Mouse (Mus musculus): ENCODE results near the gene Clcn6. TPM values are rescaled to one million over a fixed set of nuclear protein-coding genes. Genes with fewer than 3 reads are reported as not detected.

The Clcn6 gene
- total and polyA plus RNA-seq, 2 experiments from 2014 or later = 24.4 to 60.7 TPM

DNA sequence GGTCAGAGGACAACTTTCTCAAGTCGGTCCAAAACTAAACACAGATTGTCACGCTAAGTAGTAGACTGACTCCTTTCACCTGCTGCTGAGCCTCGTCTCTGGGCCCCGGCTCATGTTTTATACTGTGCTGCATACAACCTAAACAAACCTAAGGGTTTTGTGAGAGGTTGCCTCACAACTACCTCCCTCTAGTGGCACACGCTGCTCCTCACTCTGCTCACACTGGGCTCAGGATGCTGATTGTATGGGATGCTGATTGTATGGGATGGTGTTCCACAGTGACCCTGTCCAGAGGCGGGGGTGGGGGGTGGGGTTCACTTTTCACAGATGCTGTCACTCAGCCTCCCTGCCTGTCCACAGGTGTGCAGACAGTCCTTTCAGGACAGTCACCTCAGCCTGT lies 40.6 kb upstream of the Clcn6 start:
- no peak overlapping the region for H3K9ac ChIP-seq (replicated peaks; ENCODE audit: low read length)
- 66% methylated on average over 6 of the region's 6 CpGs for WGBS
- H3K27me3 ChIP-seq (ENCODE audit: insufficient read depth, low read length) = no peaks in the 10 kb centered on the region
- H3K4me2 ChIP-seq (ENCODE audit: low read depth, low read length) = no peak overlapping the region
- H3K36me3 ChIP-seq (ENCODE audit: insufficient read depth, low read length) = no peaks in the 10 kb centered on the region
- no peak for DNase-seq (ENCODE audit: low spot score)
- H3K9me3 ChIP-seq (ENCODE audit: low read length) = no peaks in the 10 kb centered on the region
- peak; percentile 55 for TF ChIP-seq CTCF (IDR thresholded peaks at IDR 0.05; ENCODE audit: low read depth)
- H3K4me1 ChIP-seq (ENCODE audit: insufficient read depth, low read length) = no peaks in the 10 kb centered on the region
- no peak overlapping the region for H3K27ac ChIP-seq
- no peak for ATAC-seq
- no peak overlapping the region for H3K4me3 ChIP-seq (ENCODE audit: low read length)

DNA sequence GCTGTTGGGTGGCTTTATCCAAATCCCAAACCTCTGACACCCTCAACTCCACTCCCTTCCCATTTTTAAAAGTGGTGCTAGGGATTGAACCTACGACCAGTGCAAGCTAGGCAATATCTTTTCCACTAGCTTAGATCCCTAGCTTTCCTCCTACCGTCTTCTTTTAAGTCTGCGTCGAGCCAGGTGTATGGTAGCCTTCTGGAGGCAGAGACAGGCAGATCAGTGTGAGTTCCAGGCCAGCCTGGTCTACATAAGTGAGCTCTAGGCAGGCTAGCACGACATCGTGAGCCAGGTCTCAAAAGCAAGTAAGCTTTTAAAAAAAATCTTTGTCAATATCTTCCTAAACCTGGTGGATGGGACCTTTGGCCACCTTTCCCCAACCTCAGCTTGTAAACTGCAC lies 37.3 kb upstream of the Clcn6 start:
- H3K27ac ChIP-seq = no peak overlapping the region
- no peak for DNase-seq (ENCODE audit: low spot score)
- TF ChIP-seq CTCF (IDR thresholded peaks at IDR 0.05; ENCODE audit: low read depth) = no peak
- no peaks in the 10 kb centered on the region for H3K4me1 ChIP-seq (ENCODE audit: insufficient read depth, low read length)
- H3K4me3 ChIP-seq (ENCODE audit: low read length) = no peak overlapping the region
- WGBS = 93% methylated on average over 6 of the region's 6 CpGs
- ATAC-seq = no peak
- no peaks in the 10 kb centered on the region for H3K9me3 ChIP-seq (ENCODE audit: low read length)
- H3K36me3 ChIP-seq (ENCODE audit: insufficient read depth, low read length) = no peaks in the 10 kb centered on the region
- H3K9ac ChIP-seq (replicated peaks; ENCODE audit: low read length) = 0 out of 2 replicates have a peak overlapping the region, but pooled peaks have one; percentile 9
- H3K27me3 ChIP-seq (ENCODE audit: insufficient read depth, low read length) = no peaks in the 10 kb centered on the region
- no peak overlapping the region for H3K4me2 ChIP-seq (ENCODE audit: low read depth, low read length)

DNA sequence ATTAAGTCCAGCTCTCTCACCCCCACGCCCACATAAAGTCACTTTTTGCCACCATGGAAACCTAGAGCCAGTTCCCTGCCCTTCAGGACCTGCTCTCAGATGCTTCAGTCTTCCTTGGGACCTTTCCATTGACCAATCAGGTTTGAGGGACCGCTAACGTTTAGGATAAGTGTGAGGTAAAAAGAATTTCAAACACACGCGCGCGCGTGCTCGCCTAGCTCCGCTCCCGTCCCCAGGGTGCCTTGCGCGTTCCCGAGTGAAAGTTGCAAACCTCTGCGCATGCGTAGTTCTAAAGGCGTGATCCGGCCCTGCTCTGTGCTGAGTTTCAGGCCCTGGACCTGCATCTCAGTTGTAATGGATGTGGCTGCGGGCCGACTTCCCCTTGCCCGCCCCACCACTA lies 36.6 kb upstream of the Clcn6 start:
- Histone ChIP-seq H3K4me3 (ENCODE audit: low read length) (peak overlapping the region; percentile 19), H3K4me1 (ENCODE audit: insufficient read depth, low read length) (no peaks in the 10 kb centered on the region), H3K27ac (no peak overlapping the region), H3K27me3 (ENCODE audit: insufficient read depth, low read length) (no peaks in the 10 kb centered on the region), H3K9ac (replicated peaks; ENCODE audit: low read length) (0 out of 2 replicates have a peak overlapping the region, but pooled peaks have one; percentile 9), H3K4me2 (ENCODE audit: low read depth, low read length) (peak overlapping the region; percentile 46), H3K36me3 (ENCODE audit: insufficient read depth, low read length) (no peaks in the 10 kb centered on the region), H3K9me3 (ENCODE audit: low read length) (no peaks in the 10 kb centered on the region)
- ATAC-seq (0 out of 2 replicates have a peak, but pooled peaks have one; percentile 31), DNase-seq (ENCODE audit: low spot score) (peak; percentile 83)
- 33% methylated on average over 21 of the region's 21 CpGs for WGBS
- no peak for TF ChIP-seq CTCF (IDR thresholded peaks at IDR 0.05; ENCODE audit: low read depth)

DNA sequence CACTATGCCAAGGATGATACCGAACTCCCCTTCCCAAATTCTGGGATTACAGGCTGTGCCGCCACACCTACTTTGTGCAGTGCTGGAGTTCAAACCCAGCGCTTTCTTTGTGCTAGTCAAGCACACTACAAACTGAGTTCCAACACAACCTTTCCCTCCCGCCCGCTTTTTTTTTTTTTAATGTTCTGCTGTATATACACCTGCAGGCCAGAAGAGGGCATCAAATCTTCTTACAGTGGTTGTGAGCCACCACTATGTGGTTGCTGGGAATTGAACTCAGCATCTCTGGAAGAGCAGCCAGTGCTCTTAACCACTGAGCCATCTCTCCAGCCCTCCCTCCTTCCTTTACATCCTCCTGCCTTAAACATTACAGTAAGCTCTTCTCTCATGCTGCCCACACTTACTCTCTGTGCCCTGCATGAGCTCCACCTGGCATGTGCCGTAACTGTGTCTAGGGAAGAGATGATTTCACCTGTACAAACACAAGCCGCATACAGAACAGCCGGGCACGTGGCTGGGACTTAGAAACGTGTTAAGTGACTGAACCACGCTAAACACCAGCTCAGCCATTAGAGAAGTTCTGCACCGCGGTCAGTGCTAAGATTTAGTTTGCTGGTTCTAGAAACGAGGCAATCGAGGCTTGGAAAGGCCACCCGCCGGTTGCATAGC lies 36.0 kb upstream of the Clcn6 start:
- peak; percentile 19; the same call in 1 of the 2 replicates for ATAC-seq
- Histone ChIP-seq H3K27me3 (ENCODE audit: insufficient read depth, low read length) (no peaks in the 10 kb centered on the region), H3K4me3 (ENCODE audit: low read length) (0 out of 2 replicates have a peak overlapping the region, but pooled peaks have one; percentile 19), H3K9ac (replicated peaks; ENCODE audit: low read length) (no peak overlapping the region), H3K4me1 (ENCODE audit: insufficient read depth, low read length) (no peaks in the 10 kb centered on the region), H3K9me3 (ENCODE audit: low read length) (no peaks in the 10 kb centered on the region), H3K4me2 (ENCODE audit: low read depth, low read length) (peak overlapping the region; percentile 46), H3K36me3 (ENCODE audit: insufficient read depth, low read length) (no peaks in the 10 kb centered on the region), H3K27ac (no peak overlapping the region)
- peak; percentile 62 for TF ChIP-seq CTCF (IDR thresholded peaks at IDR 0.05; ENCODE audit: low read depth)
- peak; percentile 57 for DNase-seq (ENCODE audit: low spot score)
- WGBS = 50% methylated on average over 17 of the region's 17 CpGs

DNA sequence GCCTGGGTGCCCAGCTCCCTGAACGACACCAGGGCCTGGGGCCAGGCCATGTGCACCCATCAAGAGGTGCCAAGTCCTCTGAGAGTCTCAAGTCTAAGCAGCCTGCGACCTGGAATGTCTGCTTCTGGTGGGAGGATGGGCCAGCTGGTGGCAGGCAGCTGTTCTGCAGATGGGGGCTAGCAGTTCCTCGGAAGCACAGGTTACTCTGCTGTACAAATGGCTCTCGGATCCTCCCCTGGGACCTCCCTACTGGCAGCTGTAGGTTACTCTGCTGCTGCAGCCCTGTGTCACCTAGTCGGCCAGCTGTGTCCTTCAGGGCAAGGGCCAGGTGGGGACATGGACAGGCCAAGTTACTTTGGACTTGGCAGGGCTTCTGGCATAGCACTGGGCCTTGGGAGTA lies 32.9 kb upstream of the Clcn6 start:
- H3K4me1 ChIP-seq (ENCODE audit: insufficient read depth, low read length) = no peaks in the 10 kb centered on the region
- H3K4me3 ChIP-seq (ENCODE audit: low read length) = no peak overlapping the region
- no peaks in the 10 kb centered on the region for H3K9me3 ChIP-seq (ENCODE audit: low read length)
- DNase-seq (ENCODE audit: low spot score) = no peak
- no peak overlapping the region for H3K4me2 ChIP-seq (ENCODE audit: low read depth, low read length)
- H3K27ac ChIP-seq = no peak overlapping the region
- no peaks in the 10 kb centered on the region for H3K36me3 ChIP-seq (ENCODE audit: insufficient read depth, low read length)
- WGBS = 56% methylated on average over 5 of the region's 5 CpGs
- no peaks in the 10 kb centered on the region for H3K27me3 ChIP-seq (ENCODE audit: insufficient read depth, low read length)
- TF ChIP-seq CTCF (IDR thresholded peaks at IDR 0.05; ENCODE audit: low read depth) = no peak
- no peak for ATAC-seq
- no peak overlapping the region for H3K9ac ChIP-seq (replicated peaks; ENCODE audit: low read length)

DNA sequence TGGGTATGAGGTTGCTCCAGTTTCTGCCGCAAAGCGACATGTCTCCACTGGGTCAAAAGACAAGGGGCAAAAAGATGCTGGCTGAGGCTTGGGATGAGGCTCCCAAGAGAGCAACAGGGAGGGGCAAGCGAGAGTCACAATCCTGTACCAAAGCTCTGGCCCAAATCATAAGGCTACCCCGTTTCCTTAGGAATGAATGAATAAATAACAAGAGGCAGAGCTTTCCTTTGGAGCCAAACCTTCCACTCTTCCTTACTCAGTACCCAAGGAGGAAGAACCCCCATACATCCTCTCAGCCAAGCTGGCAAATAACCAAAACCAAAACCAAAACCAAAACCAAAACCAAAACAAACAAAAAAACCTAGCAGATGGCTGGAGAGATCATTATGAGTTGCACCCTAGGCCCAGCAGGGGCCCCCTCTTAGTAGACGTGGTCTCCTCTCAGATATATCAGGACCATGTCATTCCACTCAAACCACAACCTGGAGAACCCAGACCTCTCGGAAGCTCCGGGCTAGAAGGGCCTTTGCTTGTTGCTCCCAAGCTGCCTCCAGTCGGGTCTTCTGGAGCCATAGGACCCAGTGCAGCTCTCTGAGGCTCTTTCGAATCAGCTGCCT lies 31.1 kb upstream of the Clcn6 start:
- DNase-seq (ENCODE audit: low spot score) (no peak), ATAC-seq (no peak)
- Histone ChIP-seq H3K9ac (replicated peaks; ENCODE audit: low read length) (no peak overlapping the region), H3K27ac (no peak overlapping the region), H3K9me3 (ENCODE audit: low read length) (no peaks in the 10 kb centered on the region), H3K4me1 (ENCODE audit: insufficient read depth, low read length) (0 out of 2 replicates have a peak, but pooled peaks cover 4% of the 10 kb centered on the region), H3K27me3 (ENCODE audit: insufficient read depth, low read length) (no peaks in the 10 kb centered on the region), H3K4me3 (ENCODE audit: low read length) (no peak overlapping the region), H3K4me2 (ENCODE audit: low read depth, low read length) (no peak overlapping the region), H3K36me3 (ENCODE audit: insufficient read depth, low read length) (no peaks in the 10 kb centered on the region)
- no peak for TF ChIP-seq CTCF (IDR thresholded peaks at IDR 0.05; ENCODE audit: low read depth)
- WGBS = 81% methylated on average over 9 of the region's 9 CpGs

DNA sequence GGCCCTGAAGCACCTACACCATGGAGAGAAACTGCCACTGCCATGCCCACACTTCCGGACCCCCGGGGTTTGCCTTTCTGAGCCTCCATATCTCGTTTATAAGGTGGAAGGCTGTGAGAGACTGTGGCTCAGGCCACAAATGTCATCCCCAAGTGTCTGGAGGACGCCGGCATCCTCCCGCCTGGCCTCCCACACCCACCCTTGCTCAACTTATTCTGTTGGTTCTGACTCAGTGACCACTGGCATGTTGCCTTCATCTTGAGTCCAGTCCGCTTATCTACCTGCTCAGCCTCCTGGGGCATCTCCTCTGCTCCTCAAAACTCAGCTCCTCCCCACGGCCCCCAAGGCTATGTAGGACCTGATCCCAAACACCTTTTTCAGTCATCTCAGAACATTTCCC lies 28.7 kb upstream of the Clcn6 start:
- Histone ChIP-seq H3K4me1 (ENCODE audit: insufficient read depth, low read length) (0 out of 2 replicates have a peak, but pooled peaks cover 4% of the 10 kb centered on the region), H3K4me3 (ENCODE audit: low read length) (no peak overlapping the region), H3K9ac (replicated peaks; ENCODE audit: low read length) (no peak overlapping the region), H3K9me3 (ENCODE audit: low read length) (no peaks in the 10 kb centered on the region), H3K4me2 (ENCODE audit: low read depth, low read length) (no peak overlapping the region), H3K27ac (no peak overlapping the region), H3K36me3 (ENCODE audit: insufficient read depth, low read length) (no peaks in the 10 kb centered on the region), H3K27me3 (ENCODE audit: insufficient read depth, low read length) (no peaks in the 10 kb centered on the region)
- ATAC-seq (no peak), DNase-seq (ENCODE audit: low spot score) (no peak)
- no peak for TF ChIP-seq CTCF (IDR thresholded peaks at IDR 0.05; ENCODE audit: low read depth)
- WGBS = 90% methylated on average over 8 of the region's 8 CpGs

Measured in hindbrain, postnatal 0 days (tissue).